Mouse (Mus musculus) spleen, adult 2 months (tissue): Measurements from ENCODE around the gene Rnf34. TPM values are rescaled to one million over a fixed set of nuclear protein-coding genes. Genes with fewer than 3 reads are reported as not detected.

ENCODE experiments used
- DNase-seq, 2 experiments: peaks; one replicate each; pipeline versions ENCODE4 v3.0.0 to v3.0.0-alpha.2; 2012 to 2021; ENCODE audit warnings: low spot score in 2 of 2, low read depth in 1 of 2
- H3K27ac ChIP-seq: fragments of 200-500 bp; 2 replicates; pipeline ENCODE4 v1.5.1; 2012; ENCODE audit warnings: low read length, inconsistent platforms; ENCODE audit not compliant: insufficient read depth
- H3K27me3 ChIP-seq: fragments of 200-500 bp; 2 replicates; pipeline ENCODE4 v1.6.1; 2012; ENCODE audit warnings: mild to moderate bottlenecking, moderate library complexity, low read length, inconsistent platforms; ENCODE audit not compliant: control insufficient read depth, insufficient read depth
- H3K36me3 ChIP-seq: fragments of 200-500 bp; 2 replicates; pipeline ENCODE4 v1.6.1; 2012; ENCODE audit warnings: mild to moderate bottlenecking, low read length, inconsistent platforms; ENCODE audit not compliant: control insufficient read depth, insufficient read depth
- H3K4me1 ChIP-seq: fragments of 200-500 bp; 2 replicates; pipeline ENCODE4 v1.6.1; 2011; ENCODE audit warnings: inconsistent platforms; ENCODE audit not compliant: control insufficient read depth, insufficient read depth, insufficient read length
- H3K4me3 ChIP-seq: fragments of 200-500 bp; 2 replicates; pipeline ENCODE4 v1.5.1; 2011; ENCODE audit warnings: mild to moderate bottlenecking, inconsistent platforms; ENCODE audit not compliant: insufficient read depth, insufficient read length; ENCODE audit errors: extremely low read depth
- CTCF ChIP-seq: fragments of 200-500 bp; IDR thresholded peaks from 2 replicates; pipeline ENCODE4 v1.5.1; 2011; ENCODE audit warnings: mild to moderate bottlenecking, inconsistent platforms; ENCODE audit not compliant: insufficient read depth, insufficient read length, insufficient replicate concordance; ENCODE audit errors: extremely low read depth
- POLR2A ChIP-seq: fragments of 200-500 bp; IDR thresholded peaks from 2 replicates; pipeline ENCODE4 v1.6.1; 2011; ENCODE audit warnings: low read depth, low read length, inconsistent platforms
- WGBS: fragments of 180-500 bp; shearing (Covaris S2); methylation state at CpG from one replicate; pipeline ENCODE4 v1.1.7; 2018; 5-methylcytosine and 5-hydroxymethylcytosine counted together
- polyA plus RNA-seq: library from polyadenylated mRNA; depleted of rRNA; stranded (reverse); fragments of >200 nt; gene quantifications from 2 replicates; pipeline ENCODE4 v1.2.3, GENCODE M21; 2012

Gene Rnf34
- polyA plus RNA-seq, 1 experiment = 7.0 TPM

GRCm38 (mm10) chr5:122882256-122883050, 32.6 kb downstream of the Rnf34 start:
- TF ChIP-seq CTCF (no peak), POLR2A (no peak)
- peaks cover 20% of the 10 kb centered on the region for H3K36me3 ChIP-seq
- H3K27ac ChIP-seq = no peak overlapping the region
- DNase-seq = no peak
- no peaks in the 10 kb centered on the region; the same call in 1 of the 2 replicates for H3K4me1 ChIP-seq
- 92% methylated on average over 18 of the region's 18 CpGs for WGBS
- H3K27me3 ChIP-seq = no peaks in the 10 kb centered on the region
- H3K4me3 ChIP-seq = no peak overlapping the region

DNA sequence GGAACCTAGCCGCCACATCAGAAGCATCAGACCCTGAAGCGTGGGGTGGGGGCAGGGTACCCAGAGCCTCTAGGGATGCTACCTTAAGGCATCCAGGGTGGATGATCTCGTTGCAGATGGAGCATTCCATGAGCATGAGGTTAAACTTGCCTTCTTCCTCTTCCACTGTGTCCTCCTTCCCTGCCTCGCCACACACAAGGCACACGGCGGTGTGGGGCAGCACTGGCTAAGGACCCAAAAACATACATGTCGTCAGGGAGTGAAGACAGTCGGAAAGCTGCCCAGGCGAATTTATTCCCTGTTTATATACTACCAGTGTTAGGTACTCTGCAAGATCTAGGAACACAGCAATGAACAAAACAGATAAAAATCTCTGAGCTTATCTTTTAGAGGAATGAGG, 33.4 kb downstream of the Rnf34 start:
- 87% methylated on average over 9 of the region's 9 CpGs for WGBS
- Histone ChIP-seq H3K36me3 (peaks cover 13% of the 10 kb centered on the region), H3K4me1 (no peaks in the 10 kb centered on the region; the same call in 1 of the 2 replicates), H3K27me3 (no peaks in the 10 kb centered on the region), H3K4me3 (no peak overlapping the region), H3K27ac (no peak overlapping the region)
- DNase-seq = no peak
- TF ChIP-seq POLR2A = no peak

DNA sequence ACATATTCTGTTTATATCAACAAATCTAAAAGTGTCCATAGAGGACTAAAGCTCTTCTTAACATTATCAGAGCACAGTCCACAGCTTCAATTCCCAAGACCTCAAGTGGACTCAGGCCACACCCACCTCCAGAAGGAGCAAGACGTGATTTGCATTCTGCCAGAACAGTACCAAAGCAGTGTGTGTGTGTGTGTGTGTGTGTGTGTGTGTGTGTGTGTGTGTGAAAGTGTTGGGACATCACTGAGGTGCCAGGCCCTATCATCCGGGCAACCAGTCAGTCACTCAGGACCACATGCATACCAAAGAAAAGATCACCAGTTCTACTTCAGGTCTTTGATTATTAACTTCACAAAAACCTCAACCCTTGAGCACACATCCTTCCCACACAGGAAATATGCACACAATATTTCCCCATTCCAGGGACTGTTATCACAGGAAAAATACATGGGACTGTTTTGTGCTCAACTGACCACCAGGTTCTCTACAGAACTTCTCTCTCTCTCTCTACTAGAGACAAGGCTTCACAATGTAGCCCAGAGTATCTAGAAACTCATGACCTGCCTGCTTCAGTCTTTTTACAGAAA, 33.9 kb downstream of the Rnf34 start:
- no peak for DNase-seq
- Histone ChIP-seq H3K36me3 (peaks cover 14% of the 10 kb centered on the region), H3K4me3 (no peak overlapping the region), H3K4me1 (no peaks in the 10 kb centered on the region; the same call in 1 of the 2 replicates), H3K27ac (no peak overlapping the region), H3K27me3 (no peaks in the 10 kb centered on the region)
- WGBS = 64% methylated on average over 2 of the region's 2 CpGs
- TF ChIP-seq POLR2A (no peak), CTCF (no peak)

DNA sequence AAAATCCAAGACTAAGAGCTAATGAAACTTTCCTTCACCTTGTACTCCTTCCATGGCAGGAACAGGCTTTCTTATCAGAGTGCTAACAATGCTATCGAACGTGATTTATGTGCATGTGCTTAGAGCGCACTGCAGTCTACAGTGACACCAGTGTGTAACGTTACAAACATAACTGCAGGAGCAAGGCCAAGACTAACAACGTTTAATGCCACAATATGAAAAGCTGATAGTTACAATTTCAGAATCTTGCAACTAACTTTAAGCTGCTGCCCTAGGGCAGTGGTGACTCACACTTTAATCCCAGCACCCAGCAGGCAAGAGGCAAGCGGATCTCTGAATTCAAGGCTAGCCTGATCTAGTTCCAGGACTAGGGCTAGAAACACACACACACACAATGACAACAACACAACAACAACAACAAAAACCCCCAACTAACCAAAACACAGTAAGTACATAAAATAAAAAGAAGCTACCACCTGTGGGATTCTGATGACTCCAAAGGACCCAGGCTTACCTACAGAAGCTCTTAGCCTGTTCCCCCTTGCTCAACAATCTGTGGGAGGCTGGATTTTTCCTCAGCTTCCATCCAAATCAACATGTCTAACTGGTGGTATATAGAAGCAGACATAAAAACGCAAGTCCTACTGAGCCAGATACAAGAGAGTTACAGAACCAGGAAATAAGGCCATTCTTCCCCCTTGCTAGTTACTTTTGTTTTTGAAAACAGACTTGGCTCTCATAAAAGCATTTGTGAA, 34.9 kb downstream of the Rnf34 start:
- DNase-seq = no peak
- no peaks in the 10 kb centered on the region for H3K27me3 ChIP-seq
- WGBS = 72% methylated on average over 7 of the region's 7 CpGs
- no peak overlapping the region for H3K27ac ChIP-seq
- TF ChIP-seq CTCF (no peak), POLR2A (no peak)
- H3K36me3 ChIP-seq = peaks cover 8% of the 10 kb centered on the region
- no peak overlapping the region for H3K4me3 ChIP-seq
- H3K4me1 ChIP-seq = no peaks in the 10 kb centered on the region; the same call in 1 of the 2 replicates

- Histone ChIP-seq H3K4me1 (no peaks in the 10 kb centered on the region; the same call in 1 of the 2 replicates), H3K4me3 (no peak overlapping the region), H3K27ac (no peak overlapping the region), H3K27me3 (no peaks in the 10 kb centered on the region), H3K36me3 (0 out of 2 replicates have a peak, but pooled peaks cover 1% of the 10 kb centered on the region)
- no peak for TF ChIP-seq POLR2A
- TF ChIP-seq CTCF = no peak
- WGBS = 83% methylated on average over 9 of the region's 9 CpGs
- DNase-seq = no peak
These were observed 37.2 kb downstream of the Rnf34 start for GRCm38 (mm10) chr5:122887033-122887432.

DNA sequence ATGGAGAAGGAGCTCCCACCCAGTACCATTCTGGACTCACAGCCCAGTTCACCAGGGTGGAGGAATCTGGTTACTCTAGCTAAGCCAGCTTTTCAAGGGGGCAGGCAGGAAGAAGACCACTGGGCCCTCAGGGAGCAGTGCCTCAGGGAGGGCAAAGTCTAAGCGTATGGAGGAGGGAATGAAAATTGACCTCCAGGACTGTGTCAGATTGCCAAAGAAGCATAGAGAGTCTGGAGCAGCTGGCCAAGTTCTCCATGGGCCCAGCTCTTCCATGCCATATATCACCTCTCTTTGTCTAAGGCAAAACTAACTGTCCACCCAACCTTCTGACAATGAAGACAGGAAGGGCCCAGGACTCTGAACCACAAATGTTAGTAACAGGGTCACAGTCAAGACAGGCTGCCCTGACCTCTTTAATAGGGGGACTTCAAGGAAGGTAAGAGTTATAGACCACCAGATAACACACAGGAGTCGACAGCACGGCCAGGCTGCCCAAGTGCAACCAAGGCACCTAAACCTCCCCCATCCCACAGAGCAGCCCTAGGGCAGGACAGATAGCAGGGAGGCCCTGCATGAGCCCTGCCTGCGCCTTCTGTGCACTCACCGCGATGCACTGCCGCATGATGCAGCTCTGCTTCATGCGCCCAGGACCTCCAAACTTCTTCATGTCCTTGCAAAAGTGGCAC, 38.2 kb downstream of the Rnf34 start:
- DNase-seq = no peak
- Histone ChIP-seq H3K4me1 (no peaks in the 10 kb centered on the region; the same call in 1 of the 2 replicates), H3K27ac (no peak overlapping the region), H3K27me3 (no peaks in the 10 kb centered on the region), H3K4me3 (no peak overlapping the region), H3K36me3 (0 out of 2 replicates have a peak, but pooled peaks cover 1% of the 10 kb centered on the region)
- TF ChIP-seq POLR2A (no peak), CTCF (no peak)
- 95% methylated on average over 8 of the region's 8 CpGs for WGBS
